Mouse (Mus musculus): ENCODE data around the gene Tenm4. TPM values are rescaled to one million over a fixed set of nuclear protein-coding genes. Genes with fewer than 3 reads are reported as not detected.

Gene Tenm4
- total and polyA plus RNA-seq, 2 experiments from 2014 or later = 1.4 to 5.9 TPM

GRCm38 (mm10) chr7:96752776-96753175 is 581.7 kb downstream of the Tenm4 start:
- Histone ChIP-seq H3K4me3 (ENCODE audit: low read depth, low read length) (no peak overlapping the region), H3K27me3 (ENCODE audit: control insufficient read depth, insufficient read depth, low read length) (no peaks in the 10 kb centered on the region), H3K27ac (ENCODE audit: low read depth) (no peak overlapping the region), H3K4me1 (ENCODE audit: control insufficient read depth, insufficient read depth) (no peaks in the 10 kb centered on the region), H3K9me3 (replicated peaks; ENCODE audit: control insufficient read depth, low read length) (no peaks in the 10 kb centered on the region), H3K4me2 (ENCODE audit: low read depth, low read length) (no peak overlapping the region), H3K9ac (replicated peaks; ENCODE audit: low read depth, low read length) (no peak overlapping the region), H3K36me3 (replicated peaks; ENCODE audit: control insufficient read depth, insufficient read depth, low read length) (no peaks in the 10 kb centered on the region)
- ATAC-seq (ENCODE audit: insufficient read depth, low read depth) (no peak), DNase-seq (ENCODE audit: low spot score) (no peak)
- no peak for TF ChIP-seq EP300 (IDR thresholded peaks at IDR 0.05; ENCODE audit: low read depth)
- 88% methylated on average over 2 of the region's 2 CpGs for WGBS

- ATAC-seq (ENCODE audit: insufficient read depth, low read depth) (no peak), DNase-seq (ENCODE audit: low spot score) (no peak)
- no peak for TF ChIP-seq EP300 (IDR thresholded peaks at IDR 0.05; ENCODE audit: low read depth)
- TF ChIP-seq CTCF (IDR thresholded peaks at IDR 0.05; ENCODE audit: low read depth) = no peak
- H3K4me3 ChIP-seq (ENCODE audit: low read depth, low read length) = no peak overlapping the region
- no peaks in the 10 kb centered on the region for H3K4me1 ChIP-seq (ENCODE audit: control insufficient read depth, insufficient read depth)
- H3K36me3 ChIP-seq (replicated peaks; ENCODE audit: control insufficient read depth, insufficient read depth, low read length) = no peaks in the 10 kb centered on the region
- H3K27ac ChIP-seq (ENCODE audit: low read depth) = no peak overlapping the region
- no peaks in the 10 kb centered on the region for H3K27me3 ChIP-seq (ENCODE audit: control insufficient read depth, insufficient read depth, low read length)
- H3K4me2 ChIP-seq (ENCODE audit: low read depth, low read length) = no peak overlapping the region
- no peak overlapping the region for H3K9ac ChIP-seq (replicated peaks; ENCODE audit: low read depth, low read length)
- WGBS = 61% methylated on average over 4 of the region's 4 CpGs
- H3K9me3 ChIP-seq (replicated peaks; ENCODE audit: control insufficient read depth, low read length) = no peaks in the 10 kb centered on the region
Observed at GRCm38 (mm10) chr7:96753335-96754095, 582.5 kb downstream of the Tenm4 start.

- Histone ChIP-seq H3K9ac (replicated peaks; ENCODE audit: low read depth, low read length) (no peak overlapping the region), H3K9me3 (replicated peaks; ENCODE audit: control insufficient read depth, low read length) (no peaks in the 10 kb centered on the region), H3K4me1 (ENCODE audit: control insufficient read depth, insufficient read depth) (no peaks in the 10 kb centered on the region), H3K27ac (ENCODE audit: low read depth) (no peak overlapping the region), H3K4me2 (ENCODE audit: low read depth, low read length) (0 out of 2 replicates have a peak overlapping the region, but pooled peaks have one; percentile 2), H3K4me3 (ENCODE audit: low read depth, low read length) (no peak overlapping the region), H3K27me3 (ENCODE audit: control insufficient read depth, insufficient read depth, low read length) (no peaks in the 10 kb centered on the region), H3K36me3 (replicated peaks; ENCODE audit: control insufficient read depth, insufficient read depth, low read length) (no peaks in the 10 kb centered on the region)
- WGBS = 58% methylated on average over 12 of the region's 12 CpGs
- DNase-seq (ENCODE audit: low spot score) = no peak
- no peak for ATAC-seq (ENCODE audit: insufficient read depth, low read depth)
- TF ChIP-seq EP300 (IDR thresholded peaks at IDR 0.05; ENCODE audit: low read depth) (no peak), CTCF (IDR thresholded peaks at IDR 0.05; ENCODE audit: low read depth) (no peak)
Observed at GRCm38 (mm10) chr7:96754175-96754574, 583.1 kb downstream of the Tenm4 start.

DNA sequence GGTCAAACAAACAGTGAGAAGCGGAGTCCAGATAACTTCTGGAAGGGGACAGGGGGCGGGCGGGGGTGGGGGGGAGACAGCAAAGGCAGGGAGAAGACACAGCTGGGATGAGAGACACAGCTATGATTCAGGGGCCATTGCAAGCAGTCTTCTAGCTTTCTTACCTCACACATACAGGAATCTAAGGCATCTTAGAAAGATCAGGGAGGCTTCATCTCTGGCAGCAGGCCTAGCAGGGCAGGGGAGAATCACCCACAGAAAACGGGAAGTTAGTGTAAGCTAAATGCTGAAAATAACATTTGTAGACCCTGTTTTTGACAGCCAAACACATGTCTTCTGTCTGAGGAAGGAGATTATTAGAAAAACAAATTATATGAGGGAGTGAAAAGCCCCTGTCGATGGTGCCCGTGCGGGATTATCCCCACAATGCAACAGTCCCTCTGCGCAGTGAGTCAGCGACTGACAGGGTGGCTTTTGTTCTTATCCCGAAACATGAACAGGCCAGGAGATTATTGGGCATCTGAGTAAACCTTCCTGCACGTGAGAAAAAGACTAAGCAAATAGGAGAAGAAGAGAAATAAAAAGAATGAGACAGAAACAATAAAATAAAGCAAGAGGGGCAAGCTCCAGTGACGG is 584.5 kb downstream of the Tenm4 start:
- no peak overlapping the region for H3K4me3 ChIP-seq (ENCODE audit: low read depth, low read length)
- no peak overlapping the region for H3K4me2 ChIP-seq (ENCODE audit: low read depth, low read length)
- H3K9ac ChIP-seq (replicated peaks; ENCODE audit: low read depth, low read length) = no peak overlapping the region
- H3K27me3 ChIP-seq (ENCODE audit: control insufficient read depth, insufficient read depth, low read length) = no peaks in the 10 kb centered on the region
- H3K36me3 ChIP-seq (replicated peaks; ENCODE audit: control insufficient read depth, insufficient read depth, low read length) = no peaks in the 10 kb centered on the region
- H3K4me1 ChIP-seq (ENCODE audit: control insufficient read depth, insufficient read depth) = no peaks in the 10 kb centered on the region
- ATAC-seq (ENCODE audit: insufficient read depth, low read depth) = no peak
- TF ChIP-seq CTCF (IDR thresholded peaks at IDR 0.05; ENCODE audit: low read depth) = no peak
- no peak for TF ChIP-seq EP300 (IDR thresholded peaks at IDR 0.05; ENCODE audit: low read depth)
- no peaks in the 10 kb centered on the region for H3K9me3 ChIP-seq (replicated peaks; ENCODE audit: control insufficient read depth, low read length)
- no peak for DNase-seq (ENCODE audit: low spot score)
- WGBS = 66% methylated on average over 12 of the region's 12 CpGs
- H3K27ac ChIP-seq (ENCODE audit: low read depth) = no peak overlapping the region

GRCm38 (mm10) chr7:96756104-96756742 is 585.2 kb downstream of the Tenm4 start:
- H3K9me3 ChIP-seq (replicated peaks; ENCODE audit: control insufficient read depth, low read length) = no peaks in the 10 kb centered on the region
- no peak overlapping the region for H3K4me2 ChIP-seq (ENCODE audit: low read depth, low read length)
- H3K27ac ChIP-seq (ENCODE audit: low read depth) = no peak overlapping the region
- H3K4me1 ChIP-seq (ENCODE audit: control insufficient read depth, insufficient read depth) = no peaks in the 10 kb centered on the region
- H3K9ac ChIP-seq (replicated peaks; ENCODE audit: low read depth, low read length) = no peak overlapping the region
- WGBS = 42% methylated on average over 10 of the region's 10 CpGs
- ATAC-seq (ENCODE audit: insufficient read depth, low read depth) = no peak
- no peak overlapping the region for H3K4me3 ChIP-seq (ENCODE audit: low read depth, low read length)
- no peak for TF ChIP-seq EP300 (IDR thresholded peaks at IDR 0.05; ENCODE audit: low read depth)
- no peak for TF ChIP-seq CTCF (IDR thresholded peaks at IDR 0.05; ENCODE audit: low read depth)
- no peaks in the 10 kb centered on the region for H3K36me3 ChIP-seq (replicated peaks; ENCODE audit: control insufficient read depth, insufficient read depth, low read length)
- DNase-seq (ENCODE audit: low spot score) = no peak
- H3K27me3 ChIP-seq (ENCODE audit: control insufficient read depth, insufficient read depth, low read length) = no peaks in the 10 kb centered on the region

Data from heart, postnatal 0 days (tissue).